Mouse (Mus musculus) CH12.LX (cell line): ENCODE measurements around the gene Blvrb. TPM values are rescaled to one million over a fixed set of nuclear protein-coding genes. Genes with fewer than 3 reads are reported as not detected.

Experiments used
- DNase-seq: peaks from one replicate; pipeline ENCODE4 v3.0.0-alpha.2; 2013; ENCODE audit errors: extremely low read depth
- H3K27ac ChIP-seq: 2 replicates; pipeline ENCODE4 v1.5.1; 2012; ENCODE audit warnings: low read depth, mild to moderate bottlenecking, control low read depth, moderate library complexity; ENCODE audit not compliant: insufficient read depth
- H3K27me3 ChIP-seq: replicated peaks from 2 replicates; pipeline ENCODE3; 2012; ENCODE audit warnings: inconsistent platforms
- H3K36me3 ChIP-seq, 2 experiments: replicated peaks in 1 of 2; 2 replicates each; pipeline versions ENCODE3 to v1.6.1; 2012; ENCODE audit warnings: inconsistent platforms in 1 of 2, low read length in 1 of 2, mild to moderate bottlenecking in 1 of 2, mixed read lengths in 1 of 2, moderate library complexity in 1 of 2; ENCODE audit not compliant: control insufficient read depth in 1 of 2, insufficient read depth in 1 of 2
- H3K4me1 ChIP-seq, 2 experiments: 2 replicates each; pipeline ENCODE4 v1.6.1; 2012; ENCODE audit warnings: inconsistent platforms in 1 of 2, moderate library complexity in 1 of 2; ENCODE audit not compliant: insufficient read depth in 2 of 2, control insufficient read depth in 1 of 2
- H3K4me2 ChIP-seq: 2 replicates; pipeline ENCODE4 v1.6.1; 2012; ENCODE audit warnings: low read depth, mild to moderate bottlenecking, control low read depth; ENCODE audit not compliant: poor library complexity, insufficient read depth, severe bottlenecking
- H3K4me3 ChIP-seq, 3 experiments: fragments of 150-350 bp in 1 of 3; sonication (generic) in 1 of 3; replicated peaks in 1 of 3; 2 replicates each; pipeline versions ENCODE3 to v1.5.1; 2011 to 2012; ENCODE audit warnings: low read depth in 2 of 3, low read length in 2 of 3, mild to moderate bottlenecking in 2 of 3, moderate library complexity in 2 of 3, control low read depth in 1 of 3, improper control_type of control experiment in 1 of 3, inconsistent platforms in 1 of 3, mixed read lengths in 1 of 3; ENCODE audit not compliant: poor library complexity in 1 of 3
- H3K79me2 ChIP-seq: replicated peaks from 2 replicates; pipeline ENCODE4 v1.6.1; 2012; ENCODE audit warnings: mild to moderate bottlenecking, moderate library complexity; ENCODE audit not compliant: control insufficient read depth, poor library complexity, insufficient read depth, severe bottlenecking; ENCODE audit errors: extremely low read depth
- H3K9ac ChIP-seq: 2 replicates; pipeline ENCODE4 v1.6.1; 2012; ENCODE audit warnings: low read depth, mild to moderate bottlenecking, control low read depth, moderate library complexity; ENCODE audit not compliant: insufficient read depth
- H3K9me3 ChIP-seq: replicated peaks from 2 replicates; pipeline ENCODE3; 2012; ENCODE audit warnings: low read length, inconsistent platforms, mixed read lengths
- CHD1 ChIP-seq: IDR thresholded peaks from 2 replicates; pipeline ENCODE4 v1.6.1; 2012; ENCODE audit warnings: low read depth, low read length, improper control_type of control experiment, inconsistent platforms
- CHD2 ChIP-seq: IDR thresholded peaks from 2 replicates; pipeline ENCODE4 v1.6.1; 2011; ENCODE audit warnings: low read length, improper control_type of control experiment
- CTCF ChIP-seq, 2 experiments: IDR thresholded peaks in 1 of 2; conservative IDR thresholded peaks in 1 of 2; 2 replicates each; pipeline ENCODE4 v1.5.1; 2011 to 2012; ENCODE audit warnings: low read depth in 2 of 2, low read length in 2 of 2, improper control_type of control experiment in 1 of 2, inconsistent platforms in 1 of 2, mild to moderate bottlenecking in 1 of 2, moderate library complexity in 1 of 2
- E2F4 ChIP-seq: IDR thresholded peaks from 2 replicates; pipeline ENCODE4 v1.6.1; 2011; ENCODE audit warnings: low read depth, low read length, improper control_type of control experiment; ENCODE audit not compliant: insufficient replicate concordance
- ETS1 ChIP-seq: conservative IDR thresholded peaks from 2 replicates; pipeline ENCODE4 v1.6.1; 2012; ENCODE audit warnings: low read depth, mild to moderate bottlenecking, inconsistent platforms, low read length, improper control_type of control experiment, moderate library complexity
- GABPA ChIP-seq: IDR thresholded peaks from 2 replicates; pipeline ENCODE4 v1.6.1; 2012; ENCODE audit warnings: low read depth, low read length, improper control_type of control experiment, inconsistent platforms; ENCODE audit not compliant: insufficient replicate concordance
- IRF4 ChIP-seq: IDR thresholded peaks from 2 replicates; pipeline ENCODE4 v1.6.1; 2014; ENCODE audit warnings: low read depth, mild to moderate bottlenecking, inconsistent platforms, low read length, improper control_type of control experiment
- JUN ChIP-seq: IDR thresholded peaks from 2 replicates; pipeline ENCODE4 v1.6.1; 2011; ENCODE audit warnings: low read depth, mild to moderate bottlenecking, low read length, improper control_type of control experiment, moderate library complexity; ENCODE audit not compliant: insufficient read depth
- JUND ChIP-seq: conservative IDR thresholded peaks from 2 replicates; pipeline ENCODE4 v1.6.1; 2011; ENCODE audit warnings: low read depth, low read length, improper control_type of control experiment
- KAT2A ChIP-seq: IDR thresholded peaks from 2 replicates; pipeline ENCODE4 v1.6.1; 2012; ENCODE audit warnings: low read length, improper control_type of control experiment, inconsistent platforms; ENCODE audit not compliant: insufficient replicate concordance
- MAX ChIP-seq: IDR thresholded peaks from 2 replicates; pipeline ENCODE4 v1.6.1; 2011; ENCODE audit warnings: low read length, improper control_type of control experiment
- MEF2A ChIP-seq: IDR thresholded peaks from 2 replicates; pipeline ENCODE4 v1.6.1; 2014; ENCODE audit warnings: low read depth, mild to moderate bottlenecking, inconsistent platforms, low read length, improper control_type of control experiment, borderline replicate concordance
- MXI1 ChIP-seq: IDR thresholded peaks from 2 replicates; pipeline ENCODE4 v1.6.1; 2011; ENCODE audit warnings: mild to moderate bottlenecking, low read depth, low read length, improper control_type of control experiment
- MYC ChIP-seq: IDR thresholded peaks from 2 replicates; pipeline ENCODE4 v1.6.1; 2011; ENCODE audit warnings: low read depth, mild to moderate bottlenecking, improper control_type of control experiment, low read length
- PAX5 ChIP-seq: IDR thresholded peaks from 2 replicates; pipeline ENCODE4 v1.6.1; 2012; ENCODE audit warnings: low read length, inconsistent platforms, mixed read lengths
- POLR2A ChIP-seq: IDR thresholded peaks from 2 replicates; pipeline ENCODE4 v1.6.1; 2011; ENCODE audit warnings: low read depth, mild to moderate bottlenecking, improper control_type of control experiment, low read length
- POLR2AphosphoS2 ChIP-seq: IDR thresholded peaks from 2 replicates; pipeline ENCODE4 v1.6.1; 2011; ENCODE audit warnings: low read depth, low read length, improper control_type of control experiment
- RAD21 ChIP-seq: IDR thresholded peaks from 2 replicates; pipeline ENCODE4 v1.6.1; 2011; ENCODE audit warnings: low read depth, mild to moderate bottlenecking, low read length, improper control_type of control experiment, moderate library complexity
- SIN3A ChIP-seq: IDR thresholded peaks from 2 replicates; pipeline ENCODE4 v1.6.1; 2012; ENCODE audit warnings: low read length, improper control_type of control experiment, inconsistent platforms
- TCF12 ChIP-seq: IDR thresholded peaks from 2 replicates; pipeline ENCODE4 v1.6.1; 2014; ENCODE audit warnings: low read depth, mild to moderate bottlenecking, inconsistent platforms, low read length, improper control_type of control experiment
- USF1 ChIP-seq: IDR thresholded peaks from 2 replicates; pipeline ENCODE4 v1.6.1; 2014; ENCODE audit warnings: low read depth, mild to moderate bottlenecking, inconsistent platforms, low read length, improper control_type of control experiment
- ZC3H11A ChIP-seq: IDR thresholded peaks from 2 replicates; pipeline ENCODE4 v1.6.1; 2012; ENCODE audit warnings: low read depth, mild to moderate bottlenecking, inconsistent platforms, low read length, improper control_type of control experiment
- ZKSCAN1 ChIP-seq: IDR thresholded peaks from 2 replicates; pipeline ENCODE4 v1.6.1; 2012; ENCODE audit warnings: low read depth, inconsistent platforms, low read length, improper control_type of control experiment, borderline replicate concordance
- ZMIZ1 ChIP-seq: IDR thresholded peaks from 2 replicates; pipeline ENCODE4 v1.6.1; 2012; ENCODE audit warnings: low read depth, mild to moderate bottlenecking, inconsistent platforms, low read length, improper control_type of control experiment
- dilution Hi-C: fragments of 300-500 bp; cut with MboI; formaldehyde crosslinking; loops from 2 replicates; pipeline ENCODE4 v1.14.3; 2020; ENCODE audit warnings: low sequenced_read_pairs; ENCODE audit not compliant: extremely low pct_unique_long_range_greater_than_20kb, extremely low pct_ligation_motif_present
- in situ Hi-C: fragments of 300-500 bp; cut with MboI; formaldehyde crosslinking; loops from 3 replicates; pipeline ENCODE4 v1.14.3; 2019; ENCODE audit warnings: low sequenced_read_pairs, low pct_ligation_motif_present, low pct_unique_long_range_greater_than_20kb, mixed read lengths
- polyA plus RNA-seq: library from polyadenylated mRNA; unstranded; fragments of >175 nt; gene quantifications from 2 replicates; pipeline ENCODE4 v1.2.1, GENCODE M21; 2012; ENCODE audit warnings: low read depth; ENCODE audit not compliant: insufficient read length
- total RNA-seq, 2 experiments: library from RNA; depleted of rRNA; stranded (reverse); fragments of 300-350 nt in 1 of 2; fragments of >200 nt in 1 of 2; gene quantifications; 2 replicates each; pipeline ENCODE4 v1.2.3; 2012 to 2014

Gene Blvrb
- total and polyA plus RNA-seq, 3 experiments: 4.3 to 9.4 (median 7.6) TPM

DNA sequence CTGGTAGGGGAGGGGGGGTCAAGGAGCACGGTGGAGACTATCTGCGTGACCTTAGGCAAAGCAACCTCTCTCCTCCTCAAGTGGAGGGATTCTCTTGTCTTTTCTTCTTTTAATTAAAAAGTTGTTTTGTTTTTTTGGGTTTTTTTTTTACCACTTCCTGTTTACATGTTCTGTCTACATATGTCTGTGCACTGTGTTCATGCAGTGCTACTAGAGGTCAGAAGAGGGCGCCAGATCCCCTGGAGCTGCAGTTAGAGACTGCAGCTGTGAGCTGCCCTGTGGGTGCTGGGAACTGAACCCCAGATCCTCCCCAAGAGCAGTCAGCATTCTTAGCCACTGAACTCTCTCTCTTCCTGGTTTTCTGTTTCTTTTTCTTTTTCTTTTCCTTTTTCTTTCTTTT, 28.7 kb upstream of the Blvrb start:
- H3K36me3 ChIP-seq: no peaks in the 10 kb centered on the region
- H3K4me1 ChIP-seq: peaks cover 0 to 4% of the 10 kb centered on the region in 2 experiments; a peak in 1 of 4 replicates
- H3K4me3 ChIP-seq: no peak overlapping the region
- H3K4me2 ChIP-seq: no peak overlapping the region
- TF ChIP-seq ZMIZ1 (no peak), MAX (no peak), JUND (no peak), KAT2A (no peak), TCF12 (no peak), CTCF (conservative IDR thresholded peaks at IDR 0.05 in 1 of 2, IDR thresholded peaks at IDR 0.05 in 1 of 2; ENCODE audit: low read depth in 2 of 2, low read length in 2 of 2) (peak; percentile 7 to 32; a peak in 2 of 4 replicates), SIN3A (no peak), RAD21 (peak; percentile 6)
- in situ Hi-C loops: no loop called here
- dilution Hi-C loops: no loop called here
- no peak overlapping the region for H3K9ac ChIP-seq
- DNase-seq: no peak
- H3K27ac ChIP-seq: no peak overlapping the region
- H3K79me2 ChIP-seq: no peaks in the 10 kb centered on the region
- peaks cover 64% of the 10 kb centered on the region for H3K27me3 ChIP-seq
- H3K9me3 ChIP-seq: peaks cover 11% of the 10 kb centered on the region

DNA sequence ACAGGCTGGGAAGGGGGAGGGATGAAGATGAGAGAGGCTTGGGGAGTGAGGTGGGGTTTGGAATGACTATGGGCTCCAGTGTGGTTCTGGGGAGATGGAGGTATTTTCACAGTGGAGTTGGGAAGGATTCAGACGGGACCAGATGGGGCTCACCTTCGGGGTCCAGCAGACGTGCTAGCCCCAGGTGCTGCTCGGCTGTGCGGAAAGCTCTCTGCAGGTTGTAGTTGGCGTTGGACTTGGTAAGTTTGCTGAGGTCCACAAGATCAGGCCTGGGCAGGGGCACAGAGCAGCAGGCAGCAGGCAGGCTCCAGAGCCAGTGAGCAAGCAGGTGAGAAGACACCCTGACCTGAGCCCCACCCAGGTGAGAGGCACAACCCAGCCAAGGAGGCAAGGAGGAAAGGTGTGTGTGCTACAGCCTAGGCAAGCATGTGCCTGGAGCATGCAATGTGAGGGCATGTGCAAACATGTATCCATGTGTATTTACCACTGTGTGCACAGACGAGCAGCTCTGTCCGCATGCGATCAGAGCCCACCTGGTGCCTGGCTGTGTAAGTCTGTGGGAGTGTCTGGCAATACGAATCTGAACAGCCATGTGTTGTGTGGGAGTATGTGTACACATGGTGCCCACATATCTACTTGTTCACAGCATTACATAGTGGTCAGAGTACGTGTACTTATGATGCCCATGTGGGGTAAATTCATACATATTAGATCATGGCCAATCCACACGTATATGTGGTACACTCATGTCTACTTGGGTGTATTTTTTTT, 24.0 kb upstream of the Blvrb start:
- Histone ChIP-seq H3K9ac (no peak overlapping the region), H3K4me3 (no peak overlapping the region), H3K4me1 (peaks cover 0 to 4% of the 10 kb centered on the region in 2 experiments; a peak in 1 of 4 replicates), H3K27ac (no peak overlapping the region), H3K36me3 (no peaks in the 10 kb centered on the region), H3K27me3 (peaks cover 54% of the 10 kb centered on the region), H3K79me2 (no peaks in the 10 kb centered on the region), H3K9me3 (peaks cover 12% of the 10 kb centered on the region), H3K4me2 (no peak overlapping the region)
- DNase-seq: no peak
- in situ Hi-C loops (no loop called here), dilution Hi-C loops (no loop called here)
- TF ChIP-seq PAX5 (no peak), TCF12 (no peak), POLR2A (no peak), CTCF (conservative IDR thresholded peaks at IDR 0.05 in 1 of 2, IDR thresholded peaks at IDR 0.05 in 1 of 2; ENCODE audit: low read depth in 2 of 2, low read length in 2 of 2) (no peak), USF1 (no peak), MEF2A (no peak), GABPA (no peak), CHD1 (no peak), IRF4 (no peak), POLR2AphosphoS2 (no peak), ZKSCAN1 (no peak), KAT2A (no peak), CHD2 (no peak), JUN (no peak), ZC3H11A (no peak), MXI1 (no peak), ETS1 (no peak), MYC (no peak), E2F4 (no peak)
